Mouse (Mus musculus) C2C12 (cell line): Measurements from ENCODE around the gene Dppa5a. TPM values are rescaled to one million over a fixed set of nuclear protein-coding genes. Genes with fewer than 3 reads are reported as not detected.

Experiments used
- H3K27me3 ChIP-seq: one replicate; pipeline ENCODE4 v1.6.1; 2011; ENCODE audit not compliant: control insufficient read depth, insufficient read depth, insufficient read length
- H3K36me3 ChIP-seq: one replicate; pipeline ENCODE4 v1.6.1; 2011; ENCODE audit not compliant: control insufficient read depth, insufficient read depth
- H3K4me3 ChIP-seq: one replicate; pipeline ENCODE4 v1.5.1; 2011; ENCODE audit warnings: mild to moderate bottlenecking, control low read depth; ENCODE audit not compliant: poor library complexity, insufficient read depth, severe bottlenecking
- H3K79me2 ChIP-seq: one replicate; pipeline ENCODE4 v1.6.1; 2011; ENCODE audit not compliant: control insufficient read depth, insufficient read depth
- H3K79me3 ChIP-seq: one replicate; pipeline ENCODE4 v1.6.1; 2011; ENCODE audit warnings: low read depth, control low read depth
- H3ac ChIP-seq: one replicate; pipeline ENCODE3; 2011; ENCODE audit warnings: low read depth; ENCODE audit not compliant: control insufficient read depth, insufficient read length
- CTCF ChIP-seq: IDR thresholded peaks from one replicate; pipeline ENCODE4 v1.5.1; 2011; ENCODE audit not compliant: control insufficient read depth, insufficient read depth, insufficient read length
- FOSL1 ChIP-seq: IDR thresholded peaks from one replicate; pipeline ENCODE4 v1.8.0; 2011; ENCODE audit warnings: mild to moderate bottlenecking, low read length; ENCODE audit not compliant: poor library complexity, insufficient read depth, severe bottlenecking
- MYOD1 ChIP-seq: IDR thresholded peaks from one replicate; pipeline ENCODE4 v1.6.1; 2011; ENCODE audit warnings: low read depth; ENCODE audit not compliant: control insufficient read depth, insufficient read length
- USF1 ChIP-seq: IDR thresholded peaks from one replicate; pipeline ENCODE4 v1.6.1; 2011; ENCODE audit warnings: low read depth, mild to moderate bottlenecking, control low read depth, moderate library complexity
- polyA plus RNA-seq: library from polyadenylated mRNA; unstranded; fragments of >200 nt; fragmentation: generic; extraction: Trizol; gene quantifications from one replicate; pipeline ENCODE4 v1.2.1, GENCODE M21; 2012; ENCODE audit warnings: missing spikeins

The Dppa5a gene
- polyA plus RNA-seq, 1 experiment: 0.34 TPM

DNA sequence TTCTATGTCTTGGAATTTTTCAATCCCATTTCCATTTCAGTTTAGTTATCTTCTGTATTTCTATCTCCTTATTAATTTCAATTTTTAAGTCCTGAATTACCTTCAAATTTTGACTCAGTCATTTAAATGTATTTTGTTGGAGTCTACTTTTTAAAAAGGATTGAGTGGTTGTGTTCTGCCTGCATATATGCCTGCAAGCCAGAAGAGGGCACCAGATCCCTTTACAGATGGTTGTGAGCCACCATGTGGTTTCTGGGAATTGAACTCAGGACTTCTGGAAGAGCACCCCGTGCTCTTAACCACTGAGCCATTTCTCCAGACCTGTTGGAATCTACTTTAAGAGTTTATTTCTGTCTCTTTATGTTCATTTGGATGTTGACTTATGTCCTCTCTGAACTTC lies 48.5 kb downstream of the Dppa5a start:
- Histone ChIP-seq H3ac (no peak overlapping the region), H3K79me3 (no peaks in the 10 kb centered on the region), H3K4me3 (no peak overlapping the region), H3K27me3 (no peaks in the 10 kb centered on the region), H3K79me2 (no peaks in the 10 kb centered on the region), H3K36me3 (no peaks in the 10 kb centered on the region)
- no peak for TF ChIP-seq FOSL1
- no peak for TF ChIP-seq USF1
- no peak for TF ChIP-seq MYOD1
- no peak for TF ChIP-seq CTCF

Other genes starting within 250 kb of the Dppa5a start
- gene Gsta4, start 185.4 kb downstream of the Dppa5a start, polyA plus RNA-seq: 102 TPM
- gene Gsta1, start 137.5 kb downstream of the Dppa5a start, polyA plus RNA-seq: 5.2 TPM
- gene Gm3776, start 111.0 kb downstream of the Dppa5a start, polyA plus RNA-seq: 0.76 TPM
- 0.33 TPM for gene Gm10639, start 78.3 kb downstream of the Dppa5a start, polyA plus RNA-seq
- not detected for gene Omt2a, start 53.4 kb downstream of the Dppa5a start, polyA plus RNA-seq
- gene Omt2b, start 40.6 kb downstream of the Dppa5a start, polyA plus RNA-seq: not detected
- 0.09 TPM for gene Gsta2, start 12.4 kb downstream of the Dppa5a start, polyA plus RNA-seq
- gene Ooep, start 10.5 kb upstream of the Dppa5a start, polyA plus RNA-seq: 0.02 TPM
- gene Ddx43, start 27.6 kb upstream of the Dppa5a start, polyA plus RNA-seq: not detected
- 1.8 TPM for gene Cgas, start 75.1 kb upstream of the Dppa5a start, polyA plus RNA-seq
- gene Mto1, start 80.0 kb upstream of the Dppa5a start, polyA plus RNA-seq: 11.2 TPM
- not detected for gene Gm17324, start 80.6 kb upstream of the Dppa5a start, polyA plus RNA-seq
- gene Eef1a1, start 121.0 kb upstream of the Dppa5a start, polyA plus RNA-seq: 7,691 TPM
- 3.7 TPM for gene Slc17a5, start 219.9 kb upstream of the Dppa5a start, polyA plus RNA-seq
- gene Cd109, start 247.4 kb upstream of the Dppa5a start, polyA plus RNA-seq: 5.9 TPM